Mouse (Mus musculus): ENCODE results near the gene Klrb1a.

GRCm38 (mm10) chr6:128661249-128661648, 37.9 kb upstream of the Klrb1a start:
- TF ChIP-seq POLR2A (IDR thresholded peaks at IDR 0.05; ENCODE audit: low read depth, low read length) (no peak), CTCF (IDR thresholded peaks at IDR 0.05; ENCODE audit: extremely low read depth, insufficient read length, insufficient replicate concordance, low read depth, low read length) (no peak)
